Mouse (Mus musculus) lung, embryonic 16.5 days (tissue): ENCODE measurements at regions not wholly inside any gene's neighbourhood (a gene's known extent, or its start where the extent isn't known, plus 50 kb on each side); places are given as distances from the start of the nearest gene placed in this dataset.

Source experiments
- ATAC-seq: fragments of 200-750 bp; cut with Nextera tagmentation; 2 replicates; pipeline ENCODE4 v1.8.0; 2017; ENCODE audit warnings: low read depth, mild to moderate bottlenecking, moderate library complexity
- H3K27ac ChIP-seq: fragments of 300-500 bp; sonication (generic); 2 replicates; pipeline ENCODE4 v1.5.1; 2014; ENCODE audit warnings: mild to moderate bottlenecking, control low read depth, low read length
- H3K27me3 ChIP-seq: fragments of 300-500 bp; sonication (generic); 2 replicates; pipeline ENCODE4 v1.6.1; 2014; ENCODE audit warnings: low read depth, low read length, mixed read lengths; ENCODE audit not compliant: control insufficient read depth, insufficient read depth
- H3K36me3 ChIP-seq: fragments of 300-500 bp; sonication (generic); 2 replicates; pipeline ENCODE4 v1.6.1; 2014; ENCODE audit warnings: low read length; ENCODE audit not compliant: control insufficient read depth, insufficient read depth
- H3K4me1 ChIP-seq: fragments of 300-500 bp; sonication (generic); replicated peaks from 2 replicates; pipeline ENCODE4 v1.6.1; 2014; ENCODE audit warnings: low read length, mixed read lengths; ENCODE audit not compliant: control insufficient read depth, insufficient read depth
- H3K4me2 ChIP-seq: fragments of 300-500 bp; sonication (generic); 2 replicates; pipeline ENCODE4 v1.6.1; 2014; ENCODE audit warnings: low read depth, low read length, control low read depth
- H3K4me3 ChIP-seq: fragments of 300-500 bp; sonication (generic); 2 replicates; pipeline ENCODE4 v1.5.1; 2014; ENCODE audit warnings: mild to moderate bottlenecking, low read length, control low read depth
- H3K9ac ChIP-seq: fragments of 300-500 bp; sonication (generic); 2 replicates; pipeline ENCODE4 v1.6.1; 2014; ENCODE audit warnings: low read length, control low read depth
- H3K9me3 ChIP-seq: fragments of 300-500 bp; sonication (generic); 2 replicates; pipeline ENCODE4 v1.6.1; 2016; ENCODE audit warnings: low read length; ENCODE audit not compliant: control insufficient read depth
- WGBS: fragments of 180-500 bp; shearing (Covaris S2); extraction: QIAGEN DNeasy Blood & Tissue Kit; methylation state at CpG from one replicate; pipeline ENCODE4 v1.1.7; 2014; 5-methylcytosine and 5-hydroxymethylcytosine counted together

- H3K4me2 ChIP-seq: no peak overlapping the region
- 83% methylated on average over 1 of the region's 1 CpGs for WGBS
- no peaks in the 10 kb centered on the region for H3K9me3 ChIP-seq
- no peak overlapping the region for H3K27ac ChIP-seq
- no peak for ATAC-seq
- no peak overlapping the region for H3K9ac ChIP-seq
- no peaks in the 10 kb centered on the region for H3K36me3 ChIP-seq
- no peak overlapping the region for H3K4me3 ChIP-seq
- H3K27me3 ChIP-seq: no peaks in the 10 kb centered on the region
- H3K4me1 ChIP-seq: no peaks in the 10 kb centered on the region
Observed at GRCm38 (mm10) chr3:18671681-18672080, 723.5 kb downstream of the Cypt12 start.

GRCm38 (mm10) chr3:18683346-18684101 lies 735.3 kb downstream of the Cypt12 start:
- no peak overlapping the region for H3K4me3 ChIP-seq
- WGBS: 80% methylated on average over 6 of the region's 6 CpGs
- H3K4me2 ChIP-seq: no peak overlapping the region
- H3K9ac ChIP-seq: no peak overlapping the region
- no peaks in the 10 kb centered on the region for H3K27me3 ChIP-seq
- no peak for ATAC-seq
- H3K27ac ChIP-seq: no peak overlapping the region
- no peaks in the 10 kb centered on the region for H3K36me3 ChIP-seq
- no peaks in the 10 kb centered on the region for H3K9me3 ChIP-seq
- no peaks in the 10 kb centered on the region for H3K4me1 ChIP-seq

- 58% methylated on average over 4 of the region's 4 CpGs for WGBS
- no peak for ATAC-seq
- H3K27me3 ChIP-seq: no peaks in the 10 kb centered on the region
Observed at GRCm38 (mm10) chr3:18695113-18695792, 747.0 kb downstream of the Cypt12 start.

GRCm38 (mm10) chr3:18696981-18697660 lies 748.9 kb downstream of the Cypt12 start:
- H3K27ac ChIP-seq: no peak overlapping the region
- H3K27me3 ChIP-seq: no peaks in the 10 kb centered on the region

More at GRCm38 (mm10) chr3:18695113-18695792, 747.0 kb downstream of the Cypt12 start:
- H3K9ac ChIP-seq: no peak overlapping the region
- no peak overlapping the region for H3K4me3 ChIP-seq
- H3K27ac ChIP-seq: no peak overlapping the region
- H3K4me2 ChIP-seq: no peak overlapping the region
- no peaks in the 10 kb centered on the region for H3K36me3 ChIP-seq
- H3K9me3 ChIP-seq: no peaks in the 10 kb centered on the region
- H3K4me1 ChIP-seq: no peaks in the 10 kb centered on the region

GRCm38 (mm10) chr3:18698106-18698505 lies 749.9 kb downstream of the Cypt12 start:
- H3K9me3 ChIP-seq: no peaks in the 10 kb centered on the region
- H3K36me3 ChIP-seq: no peaks in the 10 kb centered on the region
- no peak overlapping the region for H3K4me2 ChIP-seq
- no peak overlapping the region for H3K4me3 ChIP-seq
- no peak for ATAC-seq
- no peaks in the 10 kb centered on the region for H3K27me3 ChIP-seq
- H3K9ac ChIP-seq: no peak overlapping the region
- no peaks in the 10 kb centered on the region for H3K4me1 ChIP-seq
- no peak overlapping the region for H3K27ac ChIP-seq

More at GRCm38 (mm10) chr3:18696981-18697660, 748.9 kb downstream of the Cypt12 start:
- Histone ChIP-seq H3K9ac (no peak overlapping the region), H3K4me3 (no peak overlapping the region), H3K36me3 (no peaks in the 10 kb centered on the region), H3K4me1 (no peaks in the 10 kb centered on the region), H3K4me2 (no peak overlapping the region), H3K9me3 (no peaks in the 10 kb centered on the region)
- WGBS: 83% methylated on average over 2 of the region's 2 CpGs
- ATAC-seq: no peak

- Histone ChIP-seq H3K4me1 (no peaks in the 10 kb centered on the region), H3K27ac (no peak overlapping the region), H3K9ac (no peak overlapping the region), H3K27me3 (no peaks in the 10 kb centered on the region), H3K36me3 (no peaks in the 10 kb centered on the region), H3K9me3 (no peaks in the 10 kb centered on the region), H3K4me3 (no peak overlapping the region), H3K4me2 (no peak overlapping the region)
- 70% methylated on average over 6 of the region's 6 CpGs for WGBS
- no peak for ATAC-seq
Observed at GRCm38 (mm10) chr3:18705165-18705564, 757.0 kb downstream of the Cypt12 start.

GRCm38 (mm10) chr3:18705756-18706155 lies 757.5 kb downstream of the Cypt12 start:
- Histone ChIP-seq H3K9me3 (no peaks in the 10 kb centered on the region), H3K4me2 (no peak overlapping the region), H3K27me3 (no peaks in the 10 kb centered on the region), H3K9ac (no peak overlapping the region), H3K4me1 (no peaks in the 10 kb centered on the region), H3K27ac (no peak overlapping the region), H3K4me3 (no peak overlapping the region), H3K36me3 (no peaks in the 10 kb centered on the region)
- ATAC-seq: no peak
- WGBS: 75% methylated on average over 9 of the region's 9 CpGs

GRCm38 (mm10) chr3:18706356-18706755 lies 758.1 kb downstream of the Cypt12 start:
- H3K4me2 ChIP-seq: no peak overlapping the region
- H3K4me3 ChIP-seq: no peak overlapping the region
- ATAC-seq: no peak
- H3K36me3 ChIP-seq: no peaks in the 10 kb centered on the region
- H3K27me3 ChIP-seq: no peaks in the 10 kb centered on the region
- H3K4me1 ChIP-seq: no peaks in the 10 kb centered on the region
- H3K9me3 ChIP-seq: no peaks in the 10 kb centered on the region
- no peak overlapping the region for H3K27ac ChIP-seq
- H3K9ac ChIP-seq: no peak overlapping the region

GRCm38 (mm10) chr3:18707730-18708129 lies 759.5 kb downstream of the Cypt12 start:
- 90% methylated on average over 3 of the region's 3 CpGs for WGBS

More at GRCm38 (mm10) chr3:18707730-18708129, 759.5 kb downstream of the Cypt12 start:
- Histone ChIP-seq H3K9ac (no peak overlapping the region), H3K27ac (no peak overlapping the region), H3K4me1 (no peaks in the 10 kb centered on the region), H3K9me3 (no peaks in the 10 kb centered on the region), H3K27me3 (no peaks in the 10 kb centered on the region), H3K36me3 (no peaks in the 10 kb centered on the region), H3K4me2 (no peak overlapping the region), H3K4me3 (no peak overlapping the region)
- ATAC-seq: no peak
